ENCODE assay signal across 15 mouse cellular contexts in genomic region chr14:27075084-27075483, GRCm38 (mm10). TPM values are rescaled to one million over a fixed set of nuclear protein-coding genes. Genes with fewer than 3 reads are reported as not detected.
DNase-seq lines count a peak whose midpoint lies in the region; ATAC-seq lines count a peak whose summit lies in the region.
"Had no signal": no experiment of that assay in that cellular context is flagged by ENCODE, and none has a peak within 500 bp of the region (broad histone marks: within the 10 kb centered on the region; RNA-seq: fewer than 3 reads in every experiment).

No protein-coding gene starts in this region.

- no peaks in the 10 kb centered on the region for H3K9me3 ChIP-seq in lung, embryonic 15.5 days
- H3K9me3 ChIP-seq in embryonic facial prominence, embryonic 14.5 days (ENCODE audit: control insufficient read depth, low read length), result no peaks in the 10 kb centered on the region
- H3K9me3 ChIP-seq in limb, embryonic 10.5 days (replicated peaks), result no peaks in the 10 kb centered on the region
- H3K9me3 ChIP-seq in stomach, embryonic 16.5 days (replicated peaks; ENCODE audit: control insufficient read depth, low read length), result no peaks in the 10 kb centered on the region
- H3K9me3 ChIP-seq: midbrain, embryonic 10.5 days had no signal

- peak overlapping the region; percentile 24; the same call in 1 of the 2 replicates for H3K27ac ChIP-seq in lung, embryonic 15.5 days
- H3K27ac ChIP-seq in embryonic facial prominence, embryonic 14.5 days (replicated peaks; ENCODE audit: low read depth, low read length), result peak overlapping the region; percentile 25
- H3K27ac ChIP-seq in limb, embryonic 10.5 days, result peak overlapping the region; percentile 78
- H3K27ac ChIP-seq in stomach, embryonic 16.5 days (ENCODE audit: low read length), result peak overlapping the region; percentile 65
- H3K27ac ChIP-seq: hindbrain, embryonic 14.5 days had no signal

- H3K4me1 ChIP-seq in lung, embryonic 15.5 days, result peaks cover 52% of the 10 kb centered on the region
- H3K4me1 ChIP-seq in embryonic facial prominence, embryonic 14.5 days (ENCODE audit: control insufficient read depth, insufficient read depth, low read length), result peaks cover 65% of the 10 kb centered on the region
- H3K4me1 ChIP-seq in limb, embryonic 10.5 days, result peaks cover 74% of the 10 kb centered on the region
- peaks cover 59% of the 10 kb centered on the region for H3K4me1 ChIP-seq in stomach, embryonic 16.5 days (ENCODE audit: control insufficient read depth, insufficient read depth, low read length)

- peak overlapping the region; percentile 19; the same call in 1 of the 2 replicates for H3K4me2 ChIP-seq in lung, embryonic 15.5 days
- H3K4me2 ChIP-seq in embryonic facial prominence, embryonic 14.5 days (ENCODE audit: low read depth, low read length), result peak overlapping the region; percentile 2
- H3K4me2 ChIP-seq in stomach, embryonic 16.5 days (ENCODE audit: low read depth, low read length), result peak overlapping the region; percentile 38
- H3K4me2 ChIP-seq: hindbrain, embryonic 14.5 days had no signal

- H3K27me3 ChIP-seq in lung, embryonic 15.5 days, result no peaks in the 10 kb centered on the region
- no peaks in the 10 kb centered on the region for H3K27me3 ChIP-seq in embryonic facial prominence, embryonic 14.5 days (replicated peaks; ENCODE audit: control insufficient read depth, insufficient read depth, low read length)
- H3K27me3 ChIP-seq in limb, embryonic 10.5 days (ENCODE audit: low read depth, poor library complexity, severe bottlenecking), result no peaks in the 10 kb centered on the region
- no peaks in the 10 kb centered on the region for H3K27me3 ChIP-seq in stomach, embryonic 16.5 days (ENCODE audit: control insufficient read depth, insufficient read depth, low read length)

- no peaks in the 10 kb centered on the region for H3K36me3 ChIP-seq in lung, embryonic 15.5 days
- no peaks in the 10 kb centered on the region for H3K36me3 ChIP-seq in embryonic facial prominence, embryonic 14.5 days (ENCODE audit: control insufficient read depth, insufficient read depth, low read length)
- H3K36me3 ChIP-seq in limb, embryonic 10.5 days, result peaks cover 48% of the 10 kb centered on the region
- no peaks in the 10 kb centered on the region for H3K36me3 ChIP-seq in stomach, embryonic 16.5 days (ENCODE audit: control insufficient read depth, insufficient read depth, low read length)

- ATAC-seq in lung, embryonic 15.5 days (ENCODE audit: borderline replicate concordance, extremely low read depth, low FRiP score, low TSS enrichment), result no peak
- no peak for ATAC-seq in embryonic facial prominence, embryonic 14.5 days (ENCODE audit: low read depth)
- no peak for ATAC-seq in stomach, embryonic 16.5 days (ENCODE audit: insufficient read depth, low FRiP score)
- ATAC-seq in megakaryocyte-erythroid progenitor cell, adult 5-6 weeks (replicated peaks; ENCODE audit: low FRiP score, low TSS enrichment, poor library complexity, severe bottlenecking), result no peak

- no peak overlapping the region for H3K4me3 ChIP-seq in lung, embryonic 15.5 days
- H3K4me3 ChIP-seq in embryonic facial prominence, embryonic 14.5 days (ENCODE audit: low read depth, low read length), result no peak overlapping the region
- no peak overlapping the region for H3K4me3 ChIP-seq in limb, embryonic 10.5 days
- no peak overlapping the region for H3K4me3 ChIP-seq in stomach, embryonic 16.5 days (replicated peaks; ENCODE audit: low read length)
- H3K4me3 ChIP-seq: midbrain, embryonic 10.5 days had no signal

- WGBS in lung, embryonic 15.5 days, result 40% methylated on average over 6 of the region's 6 CpGs
- WGBS in embryonic facial prominence, embryonic 14.5 days, result 25% methylated on average over 6 of the region's 6 CpGs
- WGBS in limb, embryonic 10.5 days, result 53% methylated on average over 6 of the region's 6 CpGs
- 34% methylated on average over 6 of the region's 6 CpGs for WGBS in stomach, embryonic 16.5 days

- H3K9ac ChIP-seq in lung, embryonic 15.5 days, result no peak overlapping the region
- H3K9ac ChIP-seq in embryonic facial prominence, embryonic 14.5 days (ENCODE audit: low read depth, low read length), result no peak overlapping the region
- H3K9ac ChIP-seq in stomach, embryonic 16.5 days (ENCODE audit: low read length), result peak overlapping the region; percentile 43
- H3K9ac ChIP-seq: hindbrain, embryonic 14.5 days had no signal

- DNase-seq in lung, postnatal 4 days, result no peak
- peak; percentile 85 for DNase-seq in embryonic facial prominence, embryonic 14.5 days (ENCODE audit: low spot score)
- no peak for DNase-seq in limb, embryonic 10.5 days (ENCODE audit: low spot score)
- no peak for DNase-seq in adrenal gland, postnatal 4 days (ENCODE audit: low spot score in 2 of 2)
- DNase-seq: adrenal gland, postnatal 10 days; cerebellum, adult 8-10 months; gastrocnemius, postnatal 25 days; kidney, adult 2 months; kidney, postnatal 4 days; right cerebral cortex, adult 18-20 months had no signal

RNA-seq across cellular contexts. Expression of gene Il17rd, which starts 36.3 kb away (rescaled TPM):
- polyA plus RNA-seq in lung, embryonic 15.5 days (2015; fragmentation: Nextera tagmentation; extraction: Ambion mirVana), result 2.0 and 2.4 TPM in 2 replicates
- polyA plus RNA-seq in embryonic facial prominence, embryonic 14.5 days (2014; fragmentation: Nextera tagmentation; extraction: Ambion mirVana), result 4.9 and 5.7 TPM in 2 replicates
- 17.4 and 18.2 TPM in 2 replicates for polyA plus RNA-seq in limb, embryonic 10.5 days (2016; fragmentation: Nextera tagmentation; extraction: Ambion mirVana)
- polyA plus RNA-seq in stomach, embryonic 16.5 days (2015; fragmentation: Nextera tagmentation; extraction: Ambion mirVana), result 2.5 and 2.7 TPM in 2 replicates
- total RNA-seq in adrenal gland, postnatal 4 days (2021), result 10 to 100 TPM in 1 of 2 experiments, 1 to 10 TPM in 1; 7.1 to 10.1 TPM
- total RNA-seq in megakaryocyte-erythroid progenitor cell, adult 5-6 weeks (2014; fragmentation: Nextera tagmentation), result 1.2 TPM in 1 of 2 replicates, not detected in the other
- not detected in 2 replicates for total RNA-seq in megakaryocyte-erythroid progenitor cell, adult 5-6 weeks (2017)

RNA-seq across cellular contexts. Expression of gene Arhgef3, which starts 39.6 kb away (rescaled TPM):
- polyA plus RNA-seq in lung, embryonic 15.5 days (2015; fragmentation: Nextera tagmentation; extraction: Ambion mirVana), result 9.2 and 10.9 TPM in 2 replicates
- polyA plus RNA-seq in embryonic facial prominence, embryonic 14.5 days (2014; fragmentation: Nextera tagmentation; extraction: Ambion mirVana), result 14.4 and 15.3 TPM in 2 replicates
- 4.4 and 8.4 TPM in 2 replicates for polyA plus RNA-seq in limb, embryonic 10.5 days (2016; fragmentation: Nextera tagmentation; extraction: Ambion mirVana)
- 20.9 and 22.8 TPM in 2 replicates for polyA plus RNA-seq in stomach, embryonic 16.5 days (2015; fragmentation: Nextera tagmentation; extraction: Ambion mirVana)
- 10 to 100 TPM; 55.8 to 56.3 TPM for total RNA-seq in adrenal gland, postnatal 4 days (2021)
- total RNA-seq in megakaryocyte-erythroid progenitor cell, adult 5-6 weeks (2014; fragmentation: Nextera tagmentation), result 3.2 and 4.5 TPM in 2 replicates
- 4.4 and 6.7 TPM in 2 replicates for total RNA-seq in megakaryocyte-erythroid progenitor cell, adult 5-6 weeks (2017)

Comparison
In these comparisons a context has a peak if more than half of its experiments do, and no peak if none do; other contexts are left out.
1. H3K27ac ChIP-seq: peak in every context shown above with its lines; median percentile 78 in limb, embryonic 10.5 days; 65 in stomach, embryonic 16.5 days; 25 in embryonic facial prominence, embryonic 14.5 days; 24 in lung, embryonic 15.5 days.